Mouse (Mus musculus) frontal cortex, postnatal 10 days (tissue): Measurements from ENCODE around the gene Sf1.

Experiments used
- DNase-seq, 2 experiments: peaks; one replicate each; pipeline ENCODE4 v3.0.0; 2022; ENCODE audit warnings: low spot score in 2 of 2, mixed read lengths in 1 of 2

The Sf1 gene

DNA sequence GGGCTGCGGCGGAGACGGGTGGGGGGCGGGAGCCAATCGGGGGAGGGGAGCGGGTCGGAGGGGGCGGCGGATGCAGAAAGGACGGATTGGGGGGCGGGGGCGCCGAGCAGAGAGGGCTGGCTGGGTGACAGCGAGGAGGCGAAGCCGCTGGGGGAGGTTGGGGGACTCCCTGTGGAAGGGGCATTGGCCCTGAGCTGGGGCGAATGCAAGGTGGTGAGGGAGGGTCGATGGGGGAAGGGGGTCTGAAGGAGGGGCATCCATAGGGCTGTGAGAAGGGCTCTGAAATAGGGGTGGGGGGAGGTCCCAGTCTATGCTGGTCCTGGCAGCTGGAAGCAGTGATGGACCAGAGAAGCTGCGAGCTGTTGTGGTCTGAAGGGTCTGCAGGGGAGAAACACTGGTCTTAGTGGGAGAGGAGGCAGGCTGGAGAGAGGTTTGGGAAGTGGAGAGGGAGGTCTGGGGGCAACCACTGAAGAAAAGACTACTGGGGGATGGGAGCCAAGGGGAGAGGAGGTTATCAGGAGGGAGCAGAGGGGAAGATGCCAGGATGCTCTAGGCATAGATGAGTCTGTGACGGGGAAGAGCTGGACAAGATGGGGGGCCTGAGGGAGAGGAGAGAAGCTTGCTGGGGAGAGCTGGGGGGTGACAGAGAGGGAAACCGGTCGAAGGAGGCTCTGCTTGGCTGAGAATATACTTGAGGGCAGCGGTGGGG is 55.6 kb downstream of the Sf1 start:
- DNase-seq = peak in 1 of 2 experiments; percentile 54

DNA sequence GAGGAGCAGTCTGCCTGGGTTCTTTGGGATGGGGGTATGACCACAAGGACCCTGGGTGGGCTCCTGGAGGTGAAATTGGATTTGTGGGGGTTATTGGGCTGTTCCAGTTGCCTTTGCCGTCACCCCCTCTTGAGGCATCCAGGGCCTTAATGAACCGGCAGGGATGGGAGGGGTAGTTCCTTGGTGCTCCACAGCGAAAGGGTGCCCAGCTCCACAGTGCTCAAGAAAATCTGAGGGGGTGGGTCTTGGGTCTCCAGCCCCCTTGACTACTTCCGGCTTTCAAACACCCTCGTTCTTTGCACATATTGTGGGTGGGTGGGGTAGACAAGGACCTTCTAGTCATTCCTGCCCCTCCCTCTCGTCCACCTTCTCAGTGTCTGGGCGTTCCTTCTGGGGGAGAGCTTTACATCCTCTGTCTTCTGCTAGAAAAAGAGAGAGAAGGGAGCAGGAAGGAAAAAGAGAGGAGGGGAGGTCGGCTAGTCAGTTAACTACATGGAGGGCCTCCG is 56.4 kb downstream of the Sf1 start:
- DNase-seq = no peak

DNA sequence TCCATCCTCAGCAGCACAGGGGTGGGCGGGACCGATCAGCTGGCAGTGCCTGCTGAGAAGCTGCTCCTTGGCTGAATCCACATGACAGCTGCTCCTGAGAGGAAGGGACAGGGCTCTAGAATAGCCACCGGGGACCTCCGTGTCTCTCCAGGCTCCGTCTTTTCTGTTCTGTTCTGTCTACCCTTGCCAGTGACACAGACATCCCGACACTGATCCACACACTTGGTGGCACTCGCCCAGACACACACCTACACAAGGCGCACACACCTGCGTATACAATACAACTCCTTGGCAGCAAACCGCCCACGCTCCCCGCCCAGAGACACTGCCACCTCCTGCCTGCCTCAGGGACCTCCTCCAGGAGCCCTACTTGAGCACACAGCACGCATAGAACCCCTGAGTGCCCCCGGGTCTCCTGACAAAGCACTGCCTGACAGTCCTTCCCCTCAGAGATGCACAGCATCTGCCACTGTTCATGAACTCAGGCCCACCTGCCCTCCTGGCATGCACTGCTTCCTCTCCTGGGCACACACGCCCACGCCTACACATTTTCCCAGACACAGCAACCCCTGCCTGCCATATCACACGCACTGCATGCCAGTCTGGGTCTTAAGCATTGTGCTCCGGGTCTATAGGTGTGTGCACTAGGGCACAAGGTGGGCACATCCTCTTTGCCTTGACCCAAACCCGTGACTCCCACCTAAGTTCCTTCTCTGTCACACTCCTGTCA is 57.2 kb downstream of the Sf1 start:
- DNase-seq = peak in 1 of 2 experiments; percentile 63

DNA sequence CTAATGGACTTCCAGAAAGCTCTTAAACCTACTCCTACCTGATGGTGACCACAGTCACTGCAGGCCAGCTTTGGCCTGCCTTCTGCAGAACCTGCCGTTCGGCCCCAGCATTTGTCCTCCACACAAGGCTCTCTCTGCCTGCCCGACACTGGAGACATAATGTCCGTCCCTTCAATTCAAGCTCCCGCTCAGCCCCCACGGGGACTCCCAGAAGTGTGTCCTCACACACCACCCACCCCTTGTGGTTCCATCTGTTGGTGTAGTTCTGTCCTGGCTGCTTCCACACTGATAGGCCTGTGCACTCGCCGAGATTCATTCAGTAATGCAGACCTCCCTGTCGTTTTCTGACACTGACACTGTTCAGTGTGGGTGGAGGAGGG is 57.7 kb downstream of the Sf1 start:
- DNase-seq = no peak

DNA sequence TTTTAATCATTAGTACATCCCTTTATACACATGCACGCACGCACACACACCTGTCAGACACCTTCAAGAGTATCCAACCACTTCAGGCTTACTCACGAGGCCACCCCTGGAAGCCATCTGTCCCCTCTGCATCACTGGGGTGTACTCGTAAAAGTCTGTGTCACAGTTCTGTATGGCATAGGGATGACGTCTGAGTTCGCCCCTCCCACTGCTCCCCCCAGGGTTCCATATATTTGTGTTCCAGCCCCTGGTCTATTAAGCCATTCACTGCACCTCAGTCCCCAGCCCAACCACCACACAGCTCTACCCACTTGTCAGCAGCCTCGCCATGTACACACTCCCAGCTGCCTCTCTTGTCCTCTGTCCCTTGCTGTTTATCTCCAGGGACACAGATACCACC is 58.5 kb downstream of the Sf1 start:
- no peak for DNase-seq

DNA sequence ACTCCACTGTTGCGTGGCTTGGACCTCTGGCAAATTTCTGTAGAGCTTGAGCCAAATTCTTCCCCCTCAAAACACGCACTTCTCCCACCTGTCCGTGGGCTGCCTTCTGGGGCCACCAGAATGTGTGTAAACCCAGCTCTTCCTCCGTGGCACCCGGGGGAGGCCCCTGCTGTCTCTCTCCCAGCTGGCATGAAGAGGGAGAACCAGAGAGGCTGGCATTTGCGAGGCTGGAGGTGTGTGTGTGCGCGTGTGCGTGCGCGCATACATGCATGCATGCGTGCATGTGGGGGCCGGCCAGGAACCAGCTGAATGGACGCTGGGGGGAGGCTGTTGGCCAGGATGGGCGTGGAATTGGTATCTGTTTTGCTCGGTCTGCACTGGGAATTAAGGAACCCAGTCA is 59.8 kb downstream of the Sf1 start:
- no peak for DNase-seq

DNA sequence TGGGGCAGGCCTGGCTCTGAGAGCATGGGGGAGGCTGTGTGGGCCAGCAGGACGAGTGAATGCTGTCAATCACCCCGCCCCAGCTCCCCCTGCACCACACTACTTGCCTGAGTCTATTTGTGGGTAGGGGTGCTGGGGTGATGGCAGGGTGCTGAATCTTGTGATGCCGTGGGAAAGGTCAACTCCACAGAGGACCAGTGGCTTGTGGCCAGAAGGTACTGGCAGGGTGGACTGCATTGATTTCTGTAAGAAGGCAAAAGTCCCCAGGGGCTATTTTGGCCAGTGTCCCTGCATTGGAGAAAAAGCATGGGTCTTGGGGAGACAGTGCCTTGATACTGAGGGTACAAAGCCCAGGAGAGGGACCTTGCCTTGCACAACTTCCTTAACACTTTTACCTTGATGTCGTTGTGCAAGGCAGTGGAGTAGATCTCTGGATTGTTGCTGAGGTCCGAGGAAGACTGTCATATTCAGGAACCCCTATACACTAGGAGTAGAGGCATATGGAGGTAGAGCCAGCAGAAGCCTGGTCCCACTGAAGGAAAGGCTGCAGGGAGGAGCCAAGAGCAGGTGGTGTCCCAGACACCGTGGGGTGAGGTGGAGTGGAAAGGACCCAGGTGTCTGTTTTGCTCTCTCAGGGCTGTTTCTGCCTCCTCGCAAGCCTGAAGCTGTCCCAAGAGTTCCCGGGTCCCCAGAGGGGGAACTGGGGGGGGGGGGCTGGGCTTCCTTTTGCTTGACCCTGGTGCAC is 60.8 kb downstream of the Sf1 start:
- no peak for DNase-seq

DNA sequence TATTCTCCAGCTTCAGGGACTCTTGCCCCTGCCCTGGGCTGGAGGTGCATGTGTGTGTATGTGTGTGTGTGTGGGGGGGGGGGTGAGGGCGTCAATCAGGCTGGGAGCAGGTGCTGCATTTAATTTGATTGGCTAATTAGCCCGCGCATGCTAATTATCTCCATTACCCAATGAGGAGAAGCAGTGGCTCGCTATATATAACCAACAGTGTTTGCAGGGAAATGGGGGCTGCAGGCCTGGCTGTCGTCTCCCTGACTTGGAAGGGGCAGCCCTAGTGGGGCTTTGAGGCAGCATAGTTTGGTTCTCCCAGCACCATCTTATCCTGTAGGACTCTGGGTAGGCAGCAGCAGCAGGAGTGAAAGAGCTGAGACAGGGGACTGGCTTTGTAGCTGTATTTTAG is 62.1 kb downstream of the Sf1 start:
- DNase-seq = no peak

DNA sequence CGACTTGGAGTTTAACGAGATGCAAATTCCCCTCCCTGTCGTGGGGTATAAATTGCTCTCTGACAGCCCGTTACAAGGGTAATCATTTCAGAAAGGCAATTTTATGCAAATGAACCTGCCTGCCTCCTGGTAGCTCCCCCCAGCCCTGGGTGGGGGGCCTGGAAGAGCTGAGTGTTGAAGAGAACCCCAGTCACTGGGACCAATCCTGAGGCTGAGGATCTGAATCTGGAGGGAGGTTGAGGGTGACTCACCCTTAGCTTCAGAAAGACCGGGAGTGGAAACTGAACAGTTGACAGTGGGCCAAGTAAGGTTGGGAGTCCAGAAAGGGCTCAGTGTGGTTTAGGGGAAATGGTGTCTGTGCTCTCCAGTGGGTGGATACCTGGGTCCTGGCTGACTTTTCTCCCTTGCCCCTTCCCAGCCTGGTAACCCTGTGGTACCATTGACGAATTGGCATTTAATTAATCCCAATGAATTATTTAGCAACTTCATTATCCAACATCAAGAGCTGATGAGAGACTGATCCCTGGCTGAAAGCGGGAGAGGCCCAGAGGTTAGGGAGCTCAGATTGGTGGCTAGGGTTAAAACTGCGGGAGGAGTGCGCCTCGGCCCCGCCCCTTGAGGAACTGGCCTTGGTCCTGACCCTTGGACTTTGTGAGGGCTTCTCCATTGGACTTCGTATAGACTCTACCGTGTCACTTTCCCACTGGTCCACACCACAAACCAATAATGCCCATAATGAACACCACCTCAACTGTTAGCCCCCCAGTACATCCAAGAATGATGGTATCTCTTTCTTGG is 63.4 kb downstream of the Sf1 start:
- DNase-seq = no peak
